Mouse (Mus musculus) embryo, embryonic 11 days (tissue): ENCODE data around the gene Actl11.
A peak's percentile ranks its signal among the peaks of the same experiment; 100 is the strongest.

Experiments used
- DNase-seq: peaks from one replicate; pipeline ENCODE4 v3.0.0-alpha.2; 2015

Actl11 gene

GRCm38 (mm10) chr9:107928169-107928568, at the start of gene Actl11:
TSS of gene Actl11 (plus strand) at chr9:107928469.
- no peak for DNase-seq

- DNase-seq: no peak
Measured at GRCm38 (mm10) chr9:107880411-107880810, 47.9 kb upstream of the Actl11 start.

DNA sequence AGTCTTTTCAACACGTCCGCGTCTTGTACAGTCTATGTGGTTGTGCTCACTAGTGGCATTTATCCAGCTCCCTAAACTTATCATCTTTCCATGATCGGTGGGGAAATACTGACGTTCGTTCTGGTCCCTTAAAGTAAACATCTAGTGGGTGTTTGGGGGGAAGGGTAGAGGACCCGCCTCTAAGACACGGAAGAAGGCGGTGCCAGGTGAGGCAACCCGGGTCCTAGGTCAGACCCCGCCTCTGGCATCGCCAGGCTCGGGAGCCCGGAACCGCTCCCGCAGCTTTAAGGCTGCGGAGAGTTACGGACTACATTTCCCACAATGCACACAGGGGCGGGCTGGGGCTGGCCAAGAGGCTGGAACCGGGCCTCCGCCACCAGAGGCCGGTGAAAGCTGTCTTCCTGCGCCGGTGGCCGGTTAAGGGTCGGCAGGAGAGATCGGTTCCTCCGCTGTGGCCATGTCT, 40.4 kb upstream of the Actl11 start, which contains the start of gene Mon1a:
Gene Mon1a (plus strand): TSS at position 348 of the 463 bp plus-strand sequence.
- peak; percentile 92 for DNase-seq

GRCm38 (mm10) chr9:107888267-107888850, 39.9 kb upstream of the Actl11 start:
- DNase-seq: peak; percentile 52

DNA sequence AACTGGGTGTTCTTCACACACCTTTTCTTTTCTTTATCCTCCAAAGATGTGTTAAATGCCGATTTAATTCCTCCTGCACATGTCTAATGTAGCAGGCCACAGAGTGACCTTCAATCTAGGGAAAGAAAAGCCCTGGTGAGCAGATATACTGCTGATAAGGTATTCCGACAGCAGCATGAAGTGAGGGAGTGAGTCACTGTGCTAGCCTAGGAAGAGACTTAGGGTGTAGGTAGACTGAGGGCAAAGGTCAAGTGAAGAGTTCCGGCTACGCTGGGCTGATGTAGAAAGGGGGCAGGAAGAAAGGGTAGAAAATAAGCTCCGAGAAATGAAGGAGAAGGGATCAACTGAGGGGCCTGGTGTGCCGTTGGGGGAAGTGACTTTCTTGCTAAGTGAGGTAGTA, 38.0 kb upstream of the Actl11 start:
- no peak for DNase-seq

GRCm38 (mm10) chr9:107891023-107891422, 37.2 kb upstream of the Actl11 start:
- DNase-seq: no peak

DNA sequence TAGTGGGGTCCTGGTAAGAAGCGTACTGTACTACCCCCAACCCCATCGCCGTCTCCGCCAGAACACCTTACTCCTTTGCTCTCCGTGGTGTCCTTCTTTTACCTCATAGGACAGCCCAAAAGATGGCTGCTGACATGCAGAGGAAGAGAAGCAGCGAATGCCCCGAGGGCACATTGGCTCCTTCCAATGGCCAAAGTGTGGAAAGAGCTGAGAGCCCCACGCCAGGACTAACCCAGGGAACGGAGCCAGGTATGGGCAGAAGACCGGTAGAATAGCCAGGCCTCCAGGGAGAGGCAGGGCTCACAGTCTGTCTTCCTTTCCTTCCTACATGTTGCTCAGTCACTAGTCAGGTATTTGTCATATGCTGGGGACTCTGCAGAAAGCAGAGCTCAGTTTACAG, 29.7 kb upstream of the Actl11 start:
- DNase-seq: no peak

- DNase-seq: no peak
Measured at GRCm38 (mm10) chr9:107899855-107900254, 28.4 kb upstream of the Actl11 start.

- peak; percentile 88 for DNase-seq
Measured at GRCm38 (mm10) chr9:107900840-107901626, 27.2 kb upstream of the Actl11 start.

DNA sequence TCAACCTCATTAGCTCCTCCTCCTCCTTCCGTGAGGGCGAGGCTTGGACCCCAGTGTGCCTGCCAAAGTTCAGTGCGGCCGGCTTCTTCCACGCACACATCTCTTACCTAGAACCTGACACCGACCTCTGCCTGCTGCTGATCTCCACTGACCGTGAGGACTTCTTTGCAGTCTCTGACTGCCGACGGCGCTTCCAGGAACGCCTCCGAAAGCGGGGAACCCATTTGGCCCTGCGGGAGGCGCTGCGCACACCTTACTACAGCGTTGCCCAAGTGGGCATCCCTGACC, 26.7 kb upstream of the Actl11 start:
- no peak for DNase-seq

DNA sequence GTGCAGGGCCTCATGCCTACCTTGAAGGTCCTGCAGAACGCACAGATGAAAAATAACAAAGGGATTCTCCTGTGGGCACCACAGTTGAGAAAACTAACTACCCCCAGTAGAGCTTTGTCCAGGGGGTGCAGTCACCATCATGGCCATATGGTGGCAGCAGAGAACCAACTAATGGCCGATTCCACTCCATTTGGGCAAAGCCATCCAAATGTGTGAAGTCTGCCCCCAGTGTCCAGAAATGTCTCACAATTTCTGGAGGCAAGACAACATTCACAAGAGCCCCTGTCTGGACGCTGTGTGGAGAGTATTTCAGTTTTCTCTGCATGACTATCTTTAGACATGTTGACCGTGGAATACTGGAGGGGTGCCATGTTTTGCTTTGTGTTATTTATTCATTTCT, 23.5 kb upstream of the Actl11 start:
- peak; percentile 91 for DNase-seq

DNA sequence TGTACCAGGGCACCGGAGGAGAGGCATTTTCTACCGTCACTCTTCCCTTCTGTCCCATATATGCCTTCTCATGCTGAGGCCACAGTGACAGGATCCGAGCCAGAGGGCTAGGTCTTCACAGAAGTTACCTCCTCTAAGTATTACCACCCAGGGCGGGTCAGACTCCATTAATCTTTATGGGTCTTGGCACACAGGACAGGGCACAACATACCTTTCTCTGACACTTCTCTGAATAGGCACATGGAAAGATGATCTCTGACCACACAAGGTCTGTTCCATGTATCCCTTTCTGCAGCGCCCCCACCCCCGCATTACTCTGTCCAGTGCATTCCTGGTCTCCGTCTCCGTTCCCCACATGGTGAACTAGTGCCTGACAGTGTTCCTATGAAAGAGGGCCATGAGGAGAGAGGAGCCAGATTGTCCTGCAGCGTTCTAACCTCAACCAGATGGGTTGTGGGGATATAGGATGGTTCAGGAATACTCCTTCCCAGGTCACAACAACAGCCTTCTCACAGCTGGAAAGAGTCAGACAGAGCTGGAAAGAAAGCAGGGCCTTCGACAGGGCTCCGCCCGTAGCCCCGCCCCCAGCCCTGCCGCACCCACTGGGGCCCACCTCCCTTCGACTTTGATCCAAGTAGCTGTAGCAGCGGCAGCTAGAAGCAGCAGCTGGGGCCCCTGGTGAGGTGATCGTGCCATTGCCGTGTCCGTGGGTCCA, 21.9 kb upstream of the Actl11 start, which contains the start of gene Mst1r:
Gene Mst1r (plus strand): TSS at position 622 of the 715 bp plus-strand sequence.
- peak; percentile 84 for DNase-seq

- peak; percentile 29 for DNase-seq
Measured at GRCm38 (mm10) chr9:107906967-107907800, 21.1 kb upstream of the Actl11 start.

DNA sequence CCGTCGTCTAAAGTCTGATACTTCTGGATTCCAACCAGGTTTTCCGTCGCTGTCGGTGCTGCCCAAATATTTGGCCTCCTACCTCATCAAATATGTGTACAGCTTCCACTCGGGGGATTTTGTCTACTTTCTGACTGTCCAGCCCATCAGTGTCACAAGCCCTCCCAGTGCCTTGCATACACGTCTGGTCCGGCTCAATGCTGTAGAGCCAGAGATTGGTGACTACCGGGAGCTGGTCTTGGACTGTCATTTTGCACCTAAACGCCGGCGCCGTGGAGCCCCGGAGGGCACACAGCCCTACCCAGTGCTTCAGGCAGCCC, 20.5 kb upstream of the Actl11 start:
- DNase-seq: no peak

- no peak for DNase-seq
Measured at GRCm38 (mm10) chr9:107908410-107909158, 19.7 kb upstream of the Actl11 start.

DNA sequence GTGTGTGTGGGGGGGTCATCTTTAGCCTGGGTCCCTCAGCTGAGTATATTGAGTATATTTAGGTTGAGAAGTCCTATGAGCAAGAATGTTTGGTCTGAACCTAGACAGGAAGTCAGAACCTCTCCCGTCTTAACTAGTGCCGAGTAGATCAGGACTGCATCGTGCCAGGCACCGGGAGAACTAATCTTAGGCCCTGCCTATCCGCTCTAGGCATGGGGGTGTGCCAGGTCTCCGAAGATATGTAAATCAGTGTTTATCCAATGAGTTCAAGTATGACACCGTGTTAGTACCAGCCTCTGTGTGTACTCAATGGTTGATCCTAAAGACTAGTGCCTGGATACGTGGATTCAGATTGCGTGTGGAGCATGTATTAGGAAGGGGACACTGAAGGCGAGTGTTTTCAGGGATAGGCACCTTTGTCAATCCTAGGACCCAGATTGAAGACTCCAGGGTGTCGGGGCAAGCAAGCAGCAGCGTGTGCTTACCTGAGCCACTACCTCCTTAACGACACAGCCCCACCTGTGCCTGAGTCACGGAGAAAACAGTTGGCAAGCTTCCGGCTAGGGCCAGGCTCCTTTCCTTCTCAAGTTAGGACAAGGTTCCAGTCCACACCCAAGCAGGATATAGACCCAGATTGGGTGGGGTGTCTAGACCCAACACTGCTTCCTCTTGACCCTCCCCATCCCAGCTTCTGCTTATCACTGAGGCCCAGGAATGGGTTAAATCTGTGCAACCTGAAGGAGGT, 18.1 kb upstream of the Actl11 start:
- no peak for DNase-seq

DNA sequence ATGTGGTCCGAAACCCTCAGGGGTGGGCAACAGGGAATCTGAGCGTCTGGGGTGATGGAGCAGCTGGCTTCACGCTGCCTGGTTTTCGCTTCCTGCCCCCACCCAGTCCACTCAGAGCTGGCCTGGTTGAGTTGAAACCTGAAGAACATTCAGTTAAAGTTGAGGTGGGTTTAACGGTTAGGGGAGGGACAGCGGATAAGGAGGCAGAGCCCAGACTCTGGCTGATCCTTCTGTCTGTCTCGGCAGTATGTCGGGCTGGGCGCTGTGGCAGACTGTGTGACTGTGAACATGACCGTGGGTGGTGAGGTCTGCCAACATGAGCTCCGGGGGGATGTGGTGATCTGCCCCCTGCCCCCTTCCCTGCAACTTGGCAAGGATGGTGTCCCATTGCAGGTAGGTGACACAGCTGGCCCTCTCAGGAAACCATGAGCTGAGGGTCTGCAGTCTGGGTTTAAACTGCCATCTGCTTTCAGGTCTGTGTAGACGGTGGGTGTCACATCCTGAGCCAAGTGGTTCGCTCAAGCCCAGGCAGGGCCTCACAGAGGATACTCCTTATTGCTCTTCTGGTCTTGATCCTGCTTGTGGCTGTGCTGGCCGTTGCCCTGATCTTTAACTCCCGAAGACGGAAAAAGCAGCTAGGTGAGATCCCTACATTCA, 13.4 kb upstream of the Actl11 start:
- no peak for DNase-seq

- DNase-seq: peak; percentile 74
Measured at GRCm38 (mm10) chr9:107917895-107918608, 10.2 kb upstream of the Actl11 start.

- no peak for DNase-seq
Measured at GRCm38 (mm10) chr9:107918884-107919283, 9.4 kb upstream of the Actl11 start.

- no peak for DNase-seq
Measured at GRCm38 (mm10) chr9:107919441-107919840, 8.8 kb upstream of the Actl11 start.
